Mouse (Mus musculus) lung, postnatal 14 days (tissue): ENCODE data around the gene Pira2.
"Not testable (repeated sequence)": the region's sequence is repeated elsewhere in the genome, so short reads cannot be mapped to it uniquely, and the experiment has no call there.

Source experiments
- DNase-seq: peaks from one replicate; pipeline ENCODE4 v3.0.0; 2021

Pira2 gene

GRCm38 (mm10) chr7:3844951-3845350 is at the start of gene Pira2:
Pira2 (minus strand) TSS chr7:3845051.
- not testable (repeated sequence) for DNase-seq

GRCm38 (mm10) chr7:3875032-3875431 is 30.2 kb upstream of the Pira2 start:
- DNase-seq: not testable (repeated sequence)

- DNase-seq: not testable (repeated sequence)
These were observed 7.0 kb downstream of the Pira2 start for GRCm38 (mm10) chr7:3837854-3838253.

GRCm38 (mm10) chr7:3830633-3831032 is 14.2 kb downstream of the Pira2 start:
- not testable (repeated sequence) for DNase-seq

- DNase-seq: not testable (repeated sequence)
These were observed 19.3 kb downstream of the Pira2 start, which contains the start of gene Gm15448 for GRCm38 (mm10) chr7:3825599-3825998. Gm15448 (minus strand) TSS chr7:3825687.

GRCm38 (mm10) chr7:3811912-3812311 is 32.9 kb downstream of the Pira2 start:
- DNase-seq: not testable (repeated sequence)

GRCm38 (mm10) chr7:3802935-3803334 is 41.9 kb downstream of the Pira2 start:
- not testable (repeated sequence) for DNase-seq

- DNase-seq: not testable (repeated sequence)
These were observed 44.9 kb downstream of the Pira2 start for GRCm38 (mm10) chr7:3799940-3800339.

GRCm38 (mm10) chr7:3796286-3796685 is 48.6 kb downstream of the Pira2 start:
- DNase-seq: not testable (repeated sequence)
